Mouse (Mus musculus) 416B (cell line): Measurements from ENCODE around the gene Hadhb.

Experiments
- DNase-seq: peaks from one replicate; pipeline ENCODE4 v3.0.0; 2011; ENCODE audit warnings: low read depth

Hadhb gene

GRCm38 (mm10) chr5:30128680-30129079, 26.4 kb upstream of the Hadhb start:
- no peak for DNase-seq

DNA sequence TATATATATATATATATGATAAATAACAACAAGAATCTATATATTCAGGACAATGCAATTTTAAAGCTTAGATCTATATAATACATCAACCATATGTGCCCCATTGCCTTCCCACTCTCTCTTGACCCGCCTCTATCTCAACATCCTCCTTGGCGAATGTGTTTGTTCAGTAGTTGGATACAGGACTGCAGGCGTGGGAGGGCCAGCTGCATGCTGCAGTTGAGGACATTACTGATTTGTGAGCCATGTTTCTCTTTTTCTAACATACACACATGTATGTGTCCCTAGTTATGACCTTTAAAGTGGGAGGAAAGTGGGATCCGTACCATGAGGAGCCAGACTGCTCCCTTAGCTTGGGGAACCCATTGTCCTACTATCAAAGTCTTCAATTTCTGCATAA, 23.8 kb upstream of the Hadhb start:
- no peak for DNase-seq

- DNase-seq: peak; percentile 68
These were observed 22.9 kb upstream of the Hadhb start for GRCm38 (mm10) chr5:30132173-30132572.

- DNase-seq: no peak
These were observed 19.3 kb upstream of the Hadhb start for GRCm38 (mm10) chr5:30135711-30136231.

GRCm38 (mm10) chr5:30137271-30137670, 17.8 kb upstream of the Hadhb start:
- DNase-seq: no peak

DNA sequence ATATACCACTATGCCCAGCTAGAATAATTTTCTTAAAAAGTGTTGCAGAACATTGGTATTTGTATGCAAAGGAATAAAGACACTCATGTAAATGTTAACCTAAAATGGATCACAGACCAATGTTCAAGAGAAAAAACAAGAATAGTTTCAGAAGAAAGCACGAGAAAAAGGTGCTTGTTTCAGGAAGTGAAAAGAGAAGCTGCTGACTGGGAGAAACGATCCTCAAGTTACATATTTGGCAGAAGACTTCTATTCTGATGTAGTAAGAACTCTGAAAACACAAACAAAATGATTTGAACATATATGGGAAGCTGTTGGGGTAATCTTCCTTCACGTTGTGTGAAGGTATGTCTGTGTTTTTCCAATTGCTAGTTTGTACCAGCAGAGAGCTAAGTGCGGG, 16.9 kb upstream of the Hadhb start:
- DNase-seq: no peak

DNA sequence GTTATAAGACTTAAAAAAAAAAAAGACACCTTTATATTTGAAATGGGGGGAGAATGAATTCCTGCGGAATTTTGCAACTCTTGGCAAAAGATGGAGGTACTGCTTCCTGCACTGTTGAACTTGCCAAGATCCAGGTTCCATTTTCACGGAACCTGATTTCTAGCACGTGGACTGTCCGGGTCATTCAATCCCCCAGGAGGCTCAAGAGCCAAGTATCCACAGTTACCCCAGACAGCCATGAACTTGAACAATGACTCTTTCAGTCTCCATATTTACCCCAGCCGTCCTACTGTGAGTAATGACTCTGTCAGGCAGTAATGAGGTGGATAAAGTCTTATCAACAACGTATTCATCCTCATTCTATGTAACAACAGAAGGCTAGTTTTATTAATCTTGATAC, 8.5 kb upstream of the Hadhb start:
- DNase-seq: no peak

GRCm38 (mm10) chr5:30148133-30148920, 6.7 kb upstream of the Hadhb start:
- no peak for DNase-seq

GRCm38 (mm10) chr5:30152007-30152406, 3.0 kb upstream of the Hadhb start:
- DNase-seq: no peak

GRCm38 (mm10) chr5:30152413-30152812, 2.6 kb upstream of the Hadhb start:
- DNase-seq: no peak

DNA sequence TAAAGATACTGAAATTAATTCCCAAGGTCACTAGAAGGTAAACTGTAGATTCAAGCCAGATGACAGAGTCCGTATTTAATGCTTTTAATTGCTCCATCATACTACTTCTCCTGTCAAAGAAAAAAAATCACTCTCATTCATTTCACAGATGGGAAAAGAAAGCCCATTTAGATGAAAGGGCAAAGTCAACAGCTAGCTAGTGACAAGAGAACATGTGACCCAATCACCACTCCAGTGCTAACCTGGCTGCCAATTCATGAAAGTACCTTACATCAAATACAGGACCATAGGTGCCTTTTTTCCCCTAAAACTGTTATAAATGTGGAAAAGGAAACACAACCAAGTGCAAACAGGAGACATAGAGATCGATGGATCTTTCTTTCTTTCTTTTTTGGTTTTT, 1.8 kb upstream of the Hadhb start:
- no peak for DNase-seq

DNA sequence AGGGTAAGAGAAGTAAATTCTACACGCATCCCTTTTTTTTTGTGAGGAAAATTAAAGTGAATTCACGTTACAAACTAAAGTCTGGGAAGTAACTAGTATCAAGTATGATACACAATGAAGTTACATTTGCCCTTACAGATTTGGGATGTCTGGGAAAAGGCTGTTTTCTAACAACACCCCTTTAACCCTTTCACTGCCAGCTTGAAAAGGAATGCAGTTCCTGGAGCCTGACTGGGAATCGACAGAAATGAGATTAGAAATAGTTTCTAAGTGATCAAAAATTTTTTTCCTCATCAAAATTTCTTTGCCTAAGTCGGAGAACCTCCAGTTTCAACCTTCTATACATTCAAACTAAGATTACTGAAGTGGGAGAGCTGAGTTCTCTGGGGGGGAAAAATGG, 1.0 kb upstream of the Hadhb start:
- peak; percentile 32 for DNase-seq

DNA sequence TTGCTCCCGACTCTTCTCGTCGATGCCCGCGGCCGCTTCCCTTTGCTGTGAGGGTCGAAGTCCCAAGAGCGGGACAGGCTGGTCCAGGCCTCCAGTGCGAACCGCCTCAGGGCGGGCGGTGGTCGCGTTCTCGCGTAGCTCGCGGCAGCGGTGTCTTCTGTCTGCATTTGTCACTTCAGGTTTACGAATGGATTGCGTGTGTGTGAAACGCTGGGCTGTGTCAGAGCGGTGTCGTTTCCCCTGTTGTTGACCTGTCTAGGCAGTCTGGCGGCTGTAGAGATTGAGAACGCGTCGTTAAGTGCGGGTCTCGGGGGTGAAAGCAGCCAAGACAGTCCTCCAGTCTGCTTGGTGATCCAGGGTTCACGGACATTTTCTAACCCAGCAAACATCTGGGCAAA, 346 bp downstream of the Hadhb start:
- no peak for DNase-seq

DNA sequence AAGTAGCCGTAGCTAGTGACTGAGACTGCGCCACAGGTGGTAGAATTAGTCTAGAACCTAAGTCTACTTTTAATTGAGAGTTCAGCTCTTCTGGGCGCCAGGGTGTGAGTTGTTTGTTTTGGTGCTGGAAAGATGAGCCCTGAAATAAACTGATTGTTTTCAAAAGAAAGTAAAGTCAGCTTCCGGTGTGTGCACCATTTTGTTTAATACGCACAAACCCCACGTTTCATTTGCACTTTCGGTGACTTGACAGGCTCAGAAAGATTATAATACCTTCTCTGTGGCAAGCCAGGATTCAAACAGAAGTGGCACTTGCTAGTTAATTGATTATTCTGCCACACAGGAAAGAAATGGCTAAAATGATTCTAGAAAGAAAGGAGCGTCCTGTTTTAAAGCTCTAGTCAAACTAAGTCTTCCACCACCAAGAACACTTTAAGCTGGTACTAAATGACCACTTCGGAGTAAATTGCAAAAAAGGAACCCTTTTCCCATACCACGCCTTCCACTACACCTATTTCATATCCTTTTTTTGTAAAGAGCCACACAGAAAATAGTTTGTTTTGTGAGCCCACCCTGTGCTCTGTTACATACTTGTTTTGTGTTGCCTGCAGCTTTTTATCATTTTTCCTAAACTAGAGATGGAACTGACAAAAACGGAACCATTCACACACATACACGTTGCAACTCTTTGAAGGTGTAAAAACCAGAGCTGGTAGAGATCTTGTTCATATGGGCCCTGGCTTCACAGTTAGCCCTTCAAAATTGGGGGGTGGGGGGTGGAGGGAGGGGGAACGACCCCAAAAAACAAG, 977 bp downstream of the Hadhb start:
- peak; percentile 60 for DNase-seq

GRCm38 (mm10) chr5:30159601-30160000, 4.6 kb downstream of the Hadhb start:
- peak; percentile 21 for DNase-seq

- DNase-seq: no peak
These were observed 6.8 kb downstream of the Hadhb start for GRCm38 (mm10) chr5:30161836-30162235.

DNA sequence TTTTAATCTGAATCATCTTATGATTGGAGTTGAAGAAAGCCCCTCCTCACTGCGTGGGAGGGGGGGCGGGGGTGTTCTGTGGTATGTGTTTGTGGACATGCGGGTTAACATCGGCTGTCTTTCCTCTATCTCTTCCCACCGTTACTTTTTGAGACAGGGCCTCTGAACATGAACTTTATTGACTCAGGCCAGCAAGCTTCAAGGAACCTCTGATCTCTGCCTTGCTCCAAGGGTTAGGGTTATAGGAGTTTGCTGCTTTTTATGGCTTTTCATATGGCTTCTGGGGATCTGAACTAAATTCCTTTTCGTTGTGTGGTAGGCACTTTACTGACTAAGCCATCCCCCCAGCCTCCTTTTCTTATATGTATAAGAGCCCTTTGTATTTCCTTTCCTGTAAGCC, 7.3 kb downstream of the Hadhb start:
- no peak for DNase-seq

DNA sequence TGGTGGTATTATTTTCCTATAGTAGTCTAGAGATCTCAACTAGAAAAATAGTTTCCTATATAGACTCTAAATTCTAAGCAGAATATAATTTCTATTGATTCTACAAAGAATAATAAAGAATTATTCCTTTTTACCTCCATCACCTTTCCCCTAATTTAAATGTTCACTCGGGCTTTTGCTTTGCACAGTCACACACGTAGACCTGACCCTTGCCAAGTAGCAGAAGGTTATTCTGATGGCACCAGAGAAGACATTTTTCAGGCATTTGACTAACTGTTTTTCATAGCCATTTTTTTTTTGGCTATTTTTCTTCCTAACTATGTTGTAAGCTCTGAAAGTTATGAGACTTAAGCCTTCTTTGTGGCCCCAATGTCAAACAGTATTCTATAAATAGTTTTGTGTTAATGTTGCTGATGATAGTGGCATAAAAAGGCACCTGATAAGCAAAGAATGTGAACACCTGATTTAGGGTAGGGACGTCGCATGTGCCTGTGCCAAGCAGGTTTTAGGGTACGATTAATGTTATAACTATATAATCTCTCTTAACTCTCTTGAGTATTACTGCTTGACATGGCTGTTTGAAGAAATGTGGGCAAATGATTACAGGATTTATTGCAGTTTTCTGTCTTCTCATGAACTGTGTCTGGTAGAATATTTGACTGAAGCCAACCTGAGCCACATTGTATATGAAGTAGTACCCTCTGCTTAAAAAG, 10.3 kb downstream of the Hadhb start:
- no peak for DNase-seq

GRCm38 (mm10) chr5:30170303-30170940, 15.4 kb downstream of the Hadhb start:
- no peak for DNase-seq

DNA sequence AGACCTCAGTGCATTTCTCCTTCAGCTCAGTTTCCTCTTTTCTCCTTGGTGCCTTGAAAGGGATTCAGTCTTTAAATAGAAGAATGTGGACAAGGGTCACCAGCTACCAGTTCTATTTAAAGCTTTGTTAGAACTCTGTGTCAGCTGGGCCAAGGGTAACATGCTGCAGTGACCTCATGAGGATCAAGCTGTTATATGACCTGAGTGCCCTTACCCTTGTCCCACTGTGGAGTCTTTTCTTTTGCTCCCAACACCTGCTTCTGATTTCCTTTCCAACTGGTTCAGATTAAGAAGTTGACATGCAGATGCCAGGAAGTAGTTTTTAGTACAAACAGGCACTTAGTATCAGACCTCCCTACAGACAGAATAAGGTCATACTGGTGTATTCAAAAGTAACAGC, 17.1 kb downstream of the Hadhb start:
- no peak for DNase-seq

DNA sequence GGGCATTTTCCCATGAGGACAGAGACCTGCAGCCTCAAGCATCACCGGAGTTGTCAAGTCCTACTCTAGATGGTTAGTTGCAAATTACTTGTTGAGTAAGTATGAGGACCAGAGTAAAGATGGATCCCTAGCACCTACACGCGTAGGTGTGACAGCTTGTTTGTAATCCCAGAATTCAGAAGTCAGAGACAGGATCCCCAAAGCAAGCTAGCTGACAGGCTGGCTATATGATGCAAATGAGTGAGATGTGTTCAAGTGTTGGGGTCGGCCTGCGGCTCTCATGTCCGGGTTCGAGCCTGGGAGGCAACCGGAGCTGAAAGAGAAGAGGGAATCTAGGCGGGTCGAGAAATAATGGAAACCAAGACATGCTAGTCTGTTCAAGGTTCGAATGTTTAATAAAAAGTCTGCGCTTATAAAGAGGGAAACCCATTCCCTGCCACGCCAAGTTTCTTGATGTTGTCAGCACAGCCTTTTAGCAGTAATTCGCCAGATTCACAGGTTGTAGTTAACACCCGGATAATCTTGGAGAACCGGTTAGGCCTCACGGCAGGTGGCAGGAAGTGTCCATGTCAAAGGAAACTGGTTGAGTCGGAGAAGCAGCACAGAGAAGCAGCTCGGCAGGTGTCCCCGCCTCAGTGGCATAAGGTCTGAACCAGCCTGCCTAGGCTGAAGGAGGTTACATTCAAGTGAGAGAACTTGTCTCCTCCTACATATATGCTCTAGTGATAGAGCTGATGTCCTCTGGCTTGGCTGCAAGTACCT, 18.1 kb downstream of the Hadhb start:
- no peak for DNase-seq
